Mouse (Mus musculus): Measurements from ENCODE around the gene Sh3bp4. TPM values are rescaled to one million over a fixed set of nuclear protein-coding genes. Genes with fewer than 3 reads are reported as not detected.

Gene Sh3bp4
- 7.1 and 8.7 TPM in 2 replicates for polyA plus RNA-seq (2012; rRNA removed)

GRCm38 (mm10) chr1:89070103-89070700, at the start of gene Sh3bp4:
Gene Sh3bp4 (plus strand): TSS chr1:89070415.

Data from stomach, adult 2 months (tissue).